Mouse (Mus musculus): ENCODE results near the gene Washc1. TPM values are rescaled to one million over a fixed set of nuclear protein-coding genes. Genes with fewer than 3 reads are reported as not detected.
"Not testable (repeated sequence)": the region's sequence is repeated elsewhere in the genome, so short reads cannot be mapped to it uniquely, and the experiment has no call there.

The Washc1 gene
- polyA plus RNA-seq, 1 experiment from 2014 or later, result 30.8 TPM

- H3K9ac ChIP-seq (ENCODE audit: low read length); DNase-seq (ENCODE audit: low spot score, missing footprints); H3K27ac ChIP-seq (ENCODE audit: low read depth, low read length); H3K4me2 ChIP-seq; H3K36me3 ChIP-seq (ENCODE audit: control insufficient read depth, insufficient read depth, low read length); H3K4me1 ChIP-seq (ENCODE audit: control insufficient read depth, insufficient read depth, low read length); H3K9me3 ChIP-seq (ENCODE audit: control insufficient read depth, low read length); ATAC-seq (ENCODE audit: low FRiP score); H3K27me3 ChIP-seq (ENCODE audit: control insufficient read depth, insufficient read depth, low read length); H3K4me3 ChIP-seq (ENCODE audit: low read depth, low read length): not testable (repeated sequence)
- 93% methylated on average over 5 of the region's 5 CpGs for WGBS
Measured at GRCm38 (mm10) chr17:66167141-66167540, 55.8 kb downstream of the Washc1 start.

Other genes starting within 250 kb of the Washc1 start
- 39.5 and 45.4 TPM in 2 replicates for gene Ralbp1, start 225.7 kb upstream of the Washc1 start, polyA plus RNA-seq (2014; fragmentation: Nextera tagmentation; extraction: Ambion mirVana)
- 105 and 115 TPM in 2 replicates for gene Twsg1, start 160.3 kb upstream of the Washc1 start, polyA plus RNA-seq (2014; fragmentation: Nextera tagmentation; extraction: Ambion mirVana)
- gene Ankrd12, start 34.5 kb upstream of the Washc1 start, polyA plus RNA-seq (2014; fragmentation: Nextera tagmentation; extraction: Ambion mirVana), result 32.7 and 36.3 TPM in 2 replicates
- 333 and 347 TPM in 2 replicates for gene Ndufv2, start 10.0 kb upstream of the Washc1 start, polyA plus RNA-seq (2014; fragmentation: Nextera tagmentation; extraction: Ambion mirVana)
- 13.4 and 15.7 TPM in 2 replicates for gene Ddx11, start 12.0 kb downstream of the Washc1 start, polyA plus RNA-seq (2014; fragmentation: Nextera tagmentation; extraction: Ambion mirVana)

All from midbrain, embryonic 11.5 days (tissue).